Mouse (Mus musculus): Measurements from ENCODE around the gene Ubap1l. TPM values are rescaled to one million over a fixed set of nuclear protein-coding genes. Genes with fewer than 3 reads are reported as not detected.
A peak's percentile ranks its signal among the peaks of the same experiment; 100 is the strongest.

Gene Ubap1l
- polyA plus RNA-seq, 1 experiment, result not detected

DNA sequence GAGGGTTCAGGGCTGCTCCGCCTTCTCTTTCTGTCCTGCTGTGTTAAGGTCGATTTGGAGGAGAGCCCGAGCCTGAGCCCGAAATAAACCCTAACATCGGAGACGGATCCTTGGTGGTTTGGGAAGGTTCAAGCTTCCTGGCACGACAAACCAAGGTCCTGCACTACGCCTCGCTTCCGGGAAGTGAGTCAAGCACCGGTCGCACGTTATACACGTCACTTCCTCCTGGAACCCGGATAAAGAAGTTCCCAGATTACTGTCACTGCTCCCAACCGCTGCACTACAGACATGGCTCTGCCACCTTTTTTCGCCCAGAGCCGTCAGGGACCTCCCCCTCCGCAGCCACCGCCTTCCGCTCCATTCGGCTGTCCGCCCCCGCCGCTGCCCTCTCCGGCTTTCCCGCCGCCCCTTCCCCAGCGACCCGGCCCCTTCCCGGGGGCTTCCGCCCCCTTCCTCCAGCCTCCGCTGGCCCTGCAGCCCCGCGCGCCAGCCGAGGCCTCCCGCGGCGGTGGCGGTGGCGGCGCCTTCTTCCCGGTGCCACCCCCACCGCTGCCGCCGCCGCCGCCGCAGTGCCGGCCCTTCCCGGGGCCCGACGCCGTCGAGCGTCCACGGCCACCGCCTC, 14.9 kb upstream of the Ubap1l start, which contains the start of gene Pdcd7:
Gene Pdcd7 (plus strand): TSS at position 251 of the 622 bp plus-strand sequence.
- WGBS, result 3% methylated on average over 59 of the region's 59 CpGs
- peaks cover 5% of the 10 kb centered on the region; the same call in 1 of the 2 replicates for H3K4me1 ChIP-seq (ENCODE audit: control insufficient read depth, insufficient read depth, low read length)
- TF ChIP-seq POLR2A (IDR thresholded peaks at IDR 0.05; ENCODE audit: insufficient read depth, low read depth, low read length) (peak; percentile 74), CTCF (IDR thresholded peaks at IDR 0.05; ENCODE audit: insufficient read depth, low read depth, low read length) (no peak)
- H3K4me3 ChIP-seq (ENCODE audit: insufficient read depth, low read depth, low read length), result peak within 1 kb of the TSS; percentile 94
- peak within 1 kb of the TSS; percentile 86 for H3K27ac ChIP-seq (ENCODE audit: insufficient read depth, low read depth, low read length)

DNA sequence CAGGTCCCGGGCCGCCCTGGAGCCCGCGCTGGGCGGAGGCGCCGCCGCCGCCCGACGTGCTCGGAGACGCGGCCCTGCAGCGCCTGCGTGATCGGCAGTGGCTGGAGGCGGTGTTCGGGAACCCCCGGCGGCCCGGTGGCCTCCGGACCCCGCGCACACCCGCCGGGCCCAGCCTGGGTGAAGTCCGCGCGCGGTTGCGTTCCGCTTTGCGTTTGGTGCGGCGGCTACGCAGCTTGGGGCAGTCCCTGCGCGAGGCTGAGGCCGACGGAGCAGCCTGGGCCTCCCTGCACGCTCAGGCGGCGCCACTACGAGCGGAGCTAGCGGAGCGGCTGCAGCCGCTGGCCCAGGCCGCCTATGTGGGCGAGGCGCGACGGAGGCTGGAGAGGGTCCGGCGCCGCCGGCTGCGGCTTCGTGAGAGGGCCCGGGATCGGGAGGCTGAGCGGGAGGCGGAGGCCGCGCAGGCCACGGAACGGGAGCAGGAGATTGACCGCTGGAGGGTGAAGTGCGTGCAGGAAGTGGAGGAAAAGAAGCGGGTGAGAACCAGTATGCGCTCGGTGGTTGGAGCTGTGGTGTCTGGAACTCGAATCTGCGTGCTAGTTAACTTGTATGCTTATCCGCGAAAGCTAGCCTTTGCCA, 14.2 kb upstream of the Ubap1l start:
- peaks cover 5% of the 10 kb centered on the region; the same call in 1 of the 2 replicates for H3K4me1 ChIP-seq (ENCODE audit: control insufficient read depth, insufficient read depth, low read length)
- TF ChIP-seq CTCF (IDR thresholded peaks at IDR 0.05; ENCODE audit: insufficient read depth, low read depth, low read length) (no peak), POLR2A (IDR thresholded peaks at IDR 0.05; ENCODE audit: insufficient read depth, low read depth, low read length) (no peak)
- H3K4me3 ChIP-seq (ENCODE audit: insufficient read depth, low read depth, low read length), result peak overlapping the region; percentile 94
- H3K27ac ChIP-seq (ENCODE audit: insufficient read depth, low read depth, low read length), result peak overlapping the region; percentile 19
- under 1% methylated on average over 77 of the region's 77 CpGs for WGBS

DNA sequence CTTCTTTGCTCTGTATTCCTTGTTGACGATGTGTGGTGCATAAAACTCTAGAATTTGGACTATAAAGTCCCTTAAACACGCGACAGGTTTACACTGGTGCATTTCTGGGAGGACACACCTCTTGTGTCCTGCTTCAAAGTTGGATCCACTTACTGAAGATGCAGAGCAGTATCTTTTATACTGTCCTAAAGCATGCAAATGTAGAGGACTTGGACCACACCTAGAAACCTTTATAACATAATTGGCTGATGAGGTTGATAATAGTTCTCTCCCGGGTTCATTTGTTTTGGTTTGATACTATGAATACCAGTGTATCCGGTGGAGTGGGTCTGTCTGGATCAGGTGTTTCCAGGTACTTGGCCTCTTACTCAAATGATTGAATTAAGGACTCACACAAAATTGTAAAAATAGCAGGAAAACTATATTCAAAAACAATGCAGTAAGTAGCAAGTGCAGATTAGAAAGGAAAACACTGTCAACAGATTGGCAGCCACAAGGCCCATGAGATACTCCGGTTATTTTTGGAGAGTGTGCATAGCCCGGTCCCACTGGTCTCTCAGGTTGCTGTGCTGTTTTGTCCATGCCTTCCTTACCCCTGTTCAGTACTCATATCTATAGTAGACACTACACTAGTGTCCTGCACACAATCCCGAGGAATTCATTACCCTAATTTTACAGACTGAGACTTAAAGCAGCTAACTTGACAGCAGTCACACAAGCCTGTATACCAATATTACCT, 13.6 kb upstream of the Ubap1l start:
- Histone ChIP-seq H3K27ac (ENCODE audit: insufficient read depth, low read depth, low read length) (0 out of 2 replicates have a peak overlapping the region, but pooled peaks have one; percentile 19), H3K4me3 (ENCODE audit: insufficient read depth, low read depth, low read length) (peak overlapping the region; percentile 94), H3K4me1 (ENCODE audit: control insufficient read depth, insufficient read depth, low read length) (peaks cover 5% of the 10 kb centered on the region; the same call in 1 of the 2 replicates)
- WGBS, result 38% methylated on average over 8 of the region's 8 CpGs
- TF ChIP-seq CTCF (IDR thresholded peaks at IDR 0.05; ENCODE audit: insufficient read depth, low read depth, low read length) (no peak), POLR2A (IDR thresholded peaks at IDR 0.05; ENCODE audit: insufficient read depth, low read depth, low read length) (no peak)

DNA sequence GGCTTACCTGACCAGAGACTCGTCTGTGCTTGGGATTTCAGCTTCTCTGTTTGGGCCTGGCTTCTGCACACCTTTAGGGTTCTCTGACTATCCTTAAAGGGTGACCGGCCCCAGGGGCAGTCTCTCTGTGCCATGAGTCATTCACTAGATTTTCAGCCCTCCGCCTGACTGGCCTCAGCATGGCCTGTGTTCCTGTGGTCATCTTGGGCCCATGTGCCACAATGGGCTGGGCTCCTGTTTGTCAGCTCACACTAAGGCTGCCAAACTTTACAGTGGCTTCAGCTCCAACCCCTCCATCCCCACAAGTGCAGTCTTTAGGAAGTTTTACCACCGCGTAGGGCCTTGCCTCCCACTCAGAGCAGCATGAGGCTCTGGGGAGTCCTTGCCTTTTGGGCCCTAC, 7.6 kb upstream of the Ubap1l start:
- H3K4me1 ChIP-seq (ENCODE audit: control insufficient read depth, insufficient read depth, low read length), result peaks cover 8% of the 10 kb centered on the region; the same call in 1 of the 2 replicates

DNA sequence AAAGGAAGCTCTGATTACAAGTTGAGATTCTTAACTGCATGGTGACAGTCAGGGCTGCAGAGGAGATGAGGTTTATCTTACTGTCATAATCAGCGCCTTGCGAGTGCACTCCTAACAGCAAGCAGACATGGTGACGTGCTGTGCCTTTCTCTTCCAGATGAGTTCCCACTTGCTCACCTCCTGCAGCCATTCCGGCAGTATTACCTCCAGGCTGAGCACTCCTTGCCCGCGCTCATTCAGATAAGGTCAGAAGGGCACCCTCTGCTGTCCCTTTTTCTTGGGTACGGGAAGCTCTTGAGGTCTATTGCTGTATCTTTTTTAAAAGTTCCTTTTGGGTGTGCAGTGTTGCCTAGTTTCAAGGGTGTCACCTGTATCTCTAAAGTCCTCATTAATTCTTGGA, 4.3 kb upstream of the Ubap1l start:
- WGBS, result 87% methylated on average over 7 of the region's 7 CpGs
- Histone ChIP-seq H3K4me1 (ENCODE audit: control insufficient read depth, insufficient read depth, low read length) (peaks cover 3% of the 10 kb centered on the region; the same call in 1 of the 2 replicates), H3K27ac (ENCODE audit: insufficient read depth, low read depth, low read length) (no peak overlapping the region), H3K4me3 (ENCODE audit: insufficient read depth, low read depth, low read length) (no peak overlapping the region)
- TF ChIP-seq POLR2A (IDR thresholded peaks at IDR 0.05; ENCODE audit: insufficient read depth, low read depth, low read length), result no peak
- no peak for TF ChIP-seq CTCF (IDR thresholded peaks at IDR 0.05; ENCODE audit: insufficient read depth, low read depth, low read length)

More for the DNA sequence above, 7.6 kb upstream of the Ubap1l start:
- Histone ChIP-seq H3K4me3 (ENCODE audit: insufficient read depth, low read depth, low read length) (no peak overlapping the region), H3K27ac (ENCODE audit: insufficient read depth, low read depth, low read length) (no peak overlapping the region)
- no peak for TF ChIP-seq CTCF (IDR thresholded peaks at IDR 0.05; ENCODE audit: insufficient read depth, low read depth, low read length)
- TF ChIP-seq POLR2A (IDR thresholded peaks at IDR 0.05; ENCODE audit: insufficient read depth, low read depth, low read length), result no peak
- 80% methylated on average over 5 of the region's 5 CpGs for WGBS

DNA sequence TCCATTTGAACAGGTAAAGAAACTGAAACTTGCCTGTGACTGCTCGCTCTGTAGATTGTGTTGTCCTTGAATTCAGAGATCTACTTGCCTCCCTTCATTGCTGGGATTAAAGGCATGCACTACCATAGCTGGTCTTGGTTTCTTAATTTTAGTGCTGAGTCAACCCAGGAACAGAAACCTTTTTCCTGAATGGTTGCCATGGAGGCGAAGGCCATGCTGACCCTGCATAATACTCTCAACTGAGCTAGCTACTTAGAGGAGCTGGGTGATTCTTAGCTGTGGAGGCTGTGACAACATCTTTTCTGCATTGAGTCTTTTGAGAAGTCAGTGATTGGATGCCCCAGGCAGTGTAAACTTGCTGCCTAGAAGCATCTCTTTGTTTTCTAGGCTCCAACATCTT, 3.9 kb upstream of the Ubap1l start:
- H3K4me3 ChIP-seq (ENCODE audit: insufficient read depth, low read depth, low read length), result no peak overlapping the region

DNA sequence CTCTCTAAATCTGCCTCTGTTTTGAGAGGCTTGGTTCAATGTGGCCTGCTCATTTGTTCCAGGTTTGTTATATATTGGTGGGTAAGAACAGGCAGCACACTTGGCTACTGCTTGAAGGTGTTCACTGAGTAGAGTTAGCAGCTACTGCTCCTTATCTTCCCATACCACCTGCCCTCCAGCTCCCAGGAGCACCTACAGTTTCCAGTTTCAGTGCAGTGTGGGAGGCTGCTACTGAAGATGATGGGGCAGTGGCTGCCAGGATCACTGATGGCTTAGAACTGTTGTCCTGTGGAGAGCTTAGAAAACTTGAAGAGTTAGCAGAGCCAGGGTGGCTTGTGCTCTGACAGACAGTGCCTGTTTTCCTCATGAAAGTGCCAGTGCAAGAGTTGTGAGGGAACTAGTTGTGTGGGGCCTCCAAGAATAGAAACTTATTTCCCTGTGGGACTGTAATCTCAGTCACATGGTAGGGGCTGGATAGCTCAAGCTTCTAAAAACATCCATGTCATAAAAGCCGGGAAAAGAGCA, 1.8 kb upstream of the Ubap1l start:
- WGBS, result 90% methylated on average over 1 of the region's 1 CpGs
- Histone ChIP-seq H3K4me3 (ENCODE audit: insufficient read depth, low read depth, low read length) (no peak overlapping the region), H3K4me1 (ENCODE audit: control insufficient read depth, insufficient read depth, low read length) (no peaks in the 10 kb centered on the region), H3K27ac (ENCODE audit: insufficient read depth, low read depth, low read length) (no peak overlapping the region)
- TF ChIP-seq POLR2A (IDR thresholded peaks at IDR 0.05; ENCODE audit: insufficient read depth, low read depth, low read length), result no peak
- TF ChIP-seq CTCF (IDR thresholded peaks at IDR 0.05; ENCODE audit: insufficient read depth, low read depth, low read length), result no peak

More for the DNA sequence above, 3.9 kb upstream of the Ubap1l start:
- H3K4me1 ChIP-seq (ENCODE audit: control insufficient read depth, insufficient read depth, low read length), result peaks cover 3% of the 10 kb centered on the region; the same call in 1 of the 2 replicates
- TF ChIP-seq POLR2A (IDR thresholded peaks at IDR 0.05; ENCODE audit: insufficient read depth, low read depth, low read length), result no peak
- H3K27ac ChIP-seq (ENCODE audit: insufficient read depth, low read depth, low read length), result no peak overlapping the region
- 84% methylated on average over 2 of the region's 2 CpGs for WGBS

DNA sequence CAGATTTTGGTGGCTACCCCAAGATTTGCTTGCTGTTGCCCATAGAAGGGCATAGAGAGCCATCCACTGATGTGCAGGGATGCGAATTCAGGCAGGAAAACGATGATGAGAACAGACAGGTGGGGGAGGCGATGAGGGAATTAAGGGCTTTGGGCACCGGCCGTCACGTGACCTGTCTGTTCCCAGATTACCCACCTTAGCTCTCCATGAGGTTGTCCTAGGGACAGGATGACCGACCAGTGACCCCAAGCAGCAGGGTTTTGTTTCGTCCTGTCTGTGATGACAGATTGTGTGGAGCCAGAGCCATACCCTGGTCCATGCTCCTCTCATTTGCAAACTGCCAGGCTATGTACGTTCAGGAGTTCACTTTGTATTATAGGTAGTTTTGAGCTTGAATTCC, 2.8 kb downstream of the Ubap1l start:
- H3K27ac ChIP-seq (ENCODE audit: insufficient read depth, low read depth, low read length), result no peak overlapping the region
- H3K4me1 ChIP-seq (ENCODE audit: control insufficient read depth, insufficient read depth, low read length), result no peaks in the 10 kb centered on the region
- TF ChIP-seq POLR2A (IDR thresholded peaks at IDR 0.05; ENCODE audit: insufficient read depth, low read depth, low read length) (no peak), CTCF (IDR thresholded peaks at IDR 0.05; ENCODE audit: insufficient read depth, low read depth, low read length) (no peak)
- 76% methylated on average over 9 of the region's 9 CpGs for WGBS
- no peak overlapping the region for H3K4me3 ChIP-seq (ENCODE audit: insufficient read depth, low read depth, low read length)
